Mouse (Mus musculus): ENCODE measurements around the gene Lypd1. TPM values are rescaled to one million over a fixed set of nuclear protein-coding genes. Genes with fewer than 3 reads are reported as not detected.

The Lypd1 gene
- total RNA-seq, 2 experiments from 2014 or later = 0.24 to 0.45 TPM

- DNase-seq = no peak
- intact Hi-C loops (cut with DNase I; ENCODE audit: low total_unique reads) = no loop called here
These were observed 91.8 kb downstream of the Lypd1 start for GRCm38 (mm10) chr1:125821101-125821500.

Other genes starting within 250 kb of the Lypd1 start
- not detected for gene Gpr39, start 236.1 kb downstream of the Lypd1 start, total RNA-seq (2021)